In the genomic region with DNA sequence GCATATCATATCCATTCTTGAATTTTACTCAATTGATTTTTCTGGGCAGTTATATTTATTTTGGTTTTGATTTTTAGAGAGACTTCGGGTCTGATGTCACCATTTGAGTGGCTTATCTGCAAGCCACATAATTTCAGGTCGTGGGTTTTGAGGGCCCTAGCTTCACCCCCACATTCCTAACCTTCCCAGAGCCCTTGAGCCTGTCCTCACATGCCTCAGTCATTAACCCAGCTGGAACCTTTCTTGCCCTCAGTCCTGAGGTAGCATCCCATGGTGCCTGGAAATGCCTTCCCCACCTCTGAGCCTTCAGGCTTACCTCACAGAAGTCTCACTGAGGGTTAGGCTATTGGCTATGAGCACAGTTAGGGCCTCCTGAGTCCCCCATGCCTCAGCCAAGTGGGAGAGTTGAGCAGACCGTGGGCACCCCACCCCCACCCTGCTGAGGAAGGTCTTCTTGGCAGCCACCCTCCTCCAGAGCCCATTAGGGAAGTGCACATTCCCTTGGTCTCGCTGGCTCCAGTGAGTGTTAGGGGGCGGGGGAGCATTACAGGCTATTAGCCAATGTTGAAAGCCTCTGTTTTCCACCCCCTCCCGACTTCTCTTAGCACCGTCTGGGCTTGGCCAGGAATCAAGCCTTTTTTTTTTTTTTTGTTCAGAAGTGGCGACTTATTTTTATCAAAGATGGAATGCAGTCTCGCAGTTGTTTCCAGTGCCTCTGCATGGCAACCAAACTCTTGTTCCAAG, we compare ENCODE assay signal across 7 mouse cellular contexts. TPM values are rescaled to one million over a fixed set of nuclear protein-coding genes. Genes with fewer than 3 reads are reported as not detected.
DNase-seq lines count a peak whose midpoint lies in the region; ATAC-seq and TF ChIP-seq lines count a peak whose summit lies in the region.

No protein-coding gene starts in this region.

- H3K27me3 ChIP-seq in limb, embryonic 13.5 days, result peaks cover 20% of the 10 kb centered on the region; the same call in 1 of the 2 replicates
- no peaks in the 10 kb centered on the region for H3K27me3 ChIP-seq in stomach, embryonic 14.5 days (ENCODE audit: control insufficient read depth, insufficient read depth, low read length)

- WGBS in limb, embryonic 13.5 days, result 9% methylated on average over 9 of the region's 9 CpGs
- 9% methylated on average over 9 of the region's 9 CpGs for WGBS in stomach, embryonic 14.5 days

- ATAC-seq in limb, embryonic 13.5 days (ENCODE audit: low FRiP score, low read depth), result no peak
- ATAC-seq in stomach, embryonic 14.5 days (ENCODE audit: insufficient number of reproducible peaks, insufficient read depth, low FRiP score, low read depth), result no peak

- H3K4me1 ChIP-seq in limb, embryonic 13.5 days, result peaks cover 74% of the 10 kb centered on the region
- peaks cover 48% of the 10 kb centered on the region for H3K4me1 ChIP-seq in stomach, embryonic 14.5 days (ENCODE audit: control insufficient read depth, insufficient read depth, low read length)

- no peaks in the 10 kb centered on the region for H3K9me3 ChIP-seq in limb, embryonic 13.5 days
- no peaks in the 10 kb centered on the region for H3K9me3 ChIP-seq in stomach, embryonic 14.5 days (ENCODE audit: control insufficient read depth, low read depth, low read length)

- peak; percentile 93 for DNase-seq in Muller cell, postnatal 12 days (ENCODE audit: inconsistent ontology term)
- peak; percentile 95 for DNase-seq in brain, embryonic 14.5 days (ENCODE audit: low read depth)
- DNase-seq in heart, adult 18-20 months, result peak; percentile 83 to 85
- DNase-seq in kidney, adult 11 months, result peak; percentile 85
- DNase-seq in cerebellum, adult 9-10 months, result no peak

- TF ChIP-seq POLR2A in brain, embryonic 14.5 days (IDR thresholded peaks at IDR 0.05; ENCODE audit: borderline replicate concordance, extremely low read depth, insufficient read depth, insufficient read length, poor library complexity, severe bottlenecking), result no peak

- H3K9ac ChIP-seq in limb, embryonic 13.5 days, result no peak overlapping the region
- no peak overlapping the region for H3K9ac ChIP-seq in stomach, embryonic 14.5 days (replicated peaks; ENCODE audit: low read depth, low read length)

- H3K4me3 ChIP-seq in limb, embryonic 13.5 days, result no peak overlapping the region
- no peak overlapping the region for H3K4me3 ChIP-seq in stomach, embryonic 14.5 days (ENCODE audit: low read depth, low read length)

- TF ChIP-seq CTCF in brain, embryonic 14.5 days (IDR thresholded peaks at IDR 0.05; ENCODE audit: borderline replicate concordance, extremely low read depth, insufficient read depth, insufficient read length), result no peak

- H3K27ac ChIP-seq in limb, embryonic 13.5 days, result peak overlapping the region; percentile 58; the same call in 1 of the 2 replicates
- H3K27ac ChIP-seq in stomach, embryonic 14.5 days (ENCODE audit: low read length), result peak overlapping the region; percentile 73; the same call in 1 of the 2 replicates

- H3K36me3 ChIP-seq in limb, embryonic 13.5 days, result no peaks in the 10 kb centered on the region
- no peaks in the 10 kb centered on the region for H3K36me3 ChIP-seq in stomach, embryonic 14.5 days (ENCODE audit: control insufficient read depth, insufficient read depth, low read length)

- H3K4me2 ChIP-seq in limb, embryonic 13.5 days (replicated peaks), result peak overlapping the region; percentile 45
- peak overlapping the region; percentile 17; the same call in 1 of the 2 replicates for H3K4me2 ChIP-seq in stomach, embryonic 14.5 days (replicated peaks; ENCODE audit: low read depth, low read length)

RNA-seq across cellular contexts. Expression of gene Hes1, which starts 5.0 kb away (rescaled TPM):
- 44.6 and 58.9 TPM in 2 replicates for polyA plus RNA-seq in brain, embryonic 14.5 days (2012; rRNA removed)
- 10 to 100 TPM; 14.8 to 18.7 TPM for total RNA-seq in heart, adult 18-20 months (2021)
- 49.6 and 50.2 TPM in 2 replicates for polyA plus RNA-seq in limb, embryonic 13.5 days (2015; fragmentation: Nextera tagmentation; extraction: Ambion mirVana)
- polyA plus RNA-seq in stomach, embryonic 14.5 days (2014; fragmentation: Nextera tagmentation; extraction: Ambion mirVana), result 74.1 and 75.8 TPM in 2 replicates
